Mouse (Mus musculus) heart, postnatal 10 days (tissue): ENCODE results near the gene Slc25a27. TPM values are rescaled to one million over a fixed set of nuclear protein-coding genes. Genes with fewer than 3 reads are reported as not detected.

Experiments used
- DNase-seq, 2 experiments: peaks; one replicate each; pipeline ENCODE4 v3.0.0; 2021
- intact Hi-C: fragments of 180-260 bp; cut with DNase I; formaldehyde crosslinking; loops from one replicate; pipeline ENCODE4 v1.15.1; 2025
- total RNA-seq, 2 experiments: library from RNA; stranded (reverse); gene quantifications; 2 replicates each; pipeline ENCODE4 v1.2.3; 2021

Slc25a27 gene
- total RNA-seq = 1 to 10 TPM; 2.8 to 3.1 TPM

GRCm38 (mm10) chr17:43666576-43667289, at the start of gene Slc25a27:
TSS of gene Slc25a27 (minus strand) at chr17:43667214.
- DNase-seq = peak; percentile 92 to 94
- intact Hi-C loops = no loop called here

GRCm38 (mm10) chr17:43716601-43717000, 49.6 kb upstream of the Slc25a27 start:
- intact Hi-C loops = no loop called here

DNA sequence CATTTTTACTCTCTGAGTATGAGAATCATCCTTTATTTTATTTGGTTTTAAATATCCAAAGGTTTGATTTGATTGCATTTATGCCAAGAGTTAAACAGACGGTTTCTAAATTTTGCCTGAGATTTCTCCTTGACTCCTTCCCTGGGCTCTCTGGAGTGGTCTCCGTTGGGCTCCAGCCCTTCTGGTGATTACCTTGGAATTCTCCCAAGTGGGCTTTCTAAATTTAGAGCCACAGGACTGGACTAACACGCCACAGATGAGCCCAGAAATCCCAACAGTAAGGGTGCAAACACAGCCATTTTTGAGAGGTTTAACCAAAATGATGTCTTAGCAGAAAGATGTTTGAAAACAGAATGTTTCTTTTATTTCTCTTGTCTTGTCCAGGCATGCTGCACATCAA, 47.2 kb upstream of the Slc25a27 start:
- peak; percentile 40 to 44 for DNase-seq
- intact Hi-C loops = no loop called here

More at GRCm38 (mm10) chr17:43716601-43717000, 49.6 kb upstream of the Slc25a27 start:
- no peak for DNase-seq

DNA sequence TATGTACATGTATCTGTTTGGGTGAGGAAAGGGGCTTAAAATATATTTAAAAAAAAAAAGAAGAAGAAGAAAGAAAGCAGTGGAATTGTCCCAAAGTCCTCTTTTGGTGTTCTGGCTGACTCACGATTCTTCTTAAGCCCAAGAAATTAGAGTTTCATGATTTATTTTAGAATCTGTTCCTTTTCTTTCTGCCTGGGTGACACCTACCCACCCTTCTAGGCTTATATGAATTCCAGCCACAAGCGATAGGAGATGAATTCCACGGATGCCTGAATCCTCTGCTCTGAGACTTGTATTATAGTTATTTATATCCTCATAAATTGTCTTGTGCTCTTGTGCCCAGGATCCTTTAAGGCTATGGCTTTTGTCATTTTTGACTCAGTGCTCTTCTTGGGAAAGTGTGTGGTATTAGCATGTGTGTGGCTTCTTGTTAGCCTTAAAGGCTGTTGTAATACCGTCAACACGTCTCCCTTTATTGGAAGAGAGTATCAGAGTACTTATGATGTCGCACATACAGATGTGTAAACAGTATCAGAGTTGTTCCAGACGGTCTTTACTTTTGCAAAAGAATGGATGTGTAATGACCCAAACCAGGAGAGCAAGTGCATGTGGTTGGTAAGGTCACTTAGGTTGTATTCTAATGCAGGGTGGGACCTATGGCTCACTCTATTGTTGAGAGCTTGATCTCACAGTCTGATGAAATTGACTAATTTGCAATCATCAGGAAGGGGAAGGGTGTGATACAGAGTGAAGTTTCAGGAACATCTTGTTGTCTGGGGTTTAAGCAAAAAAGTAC, 44.7 kb upstream of the Slc25a27 start:
- no peak for DNase-seq
- intact Hi-C loops = no loop called here

DNA sequence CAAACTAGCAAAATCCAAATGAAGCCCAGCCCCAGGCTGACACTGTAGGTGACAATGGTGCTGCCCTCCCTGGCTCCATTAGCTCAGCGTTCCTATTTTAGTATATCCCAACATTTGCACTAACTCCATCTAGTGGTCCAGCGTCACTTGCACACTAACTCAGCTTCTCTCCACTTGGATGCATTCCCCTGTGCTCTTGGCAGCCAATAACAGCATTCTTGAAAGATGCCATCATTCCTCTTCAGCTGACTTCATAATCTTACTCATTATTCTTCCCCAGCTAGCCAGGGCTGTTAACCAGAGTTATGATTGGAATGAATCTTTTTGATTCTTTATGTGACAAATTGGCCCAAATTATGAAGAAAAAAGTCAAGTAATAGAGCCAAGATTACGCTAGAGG, 40.2 kb upstream of the Slc25a27 start:
- intact Hi-C loops = loop anchor here (5.0 kb wide), 1 partner anchor 40 kb away; no protein-coding TSS in a partner anchor
- peak; percentile 79 to 84 for DNase-seq

DNA sequence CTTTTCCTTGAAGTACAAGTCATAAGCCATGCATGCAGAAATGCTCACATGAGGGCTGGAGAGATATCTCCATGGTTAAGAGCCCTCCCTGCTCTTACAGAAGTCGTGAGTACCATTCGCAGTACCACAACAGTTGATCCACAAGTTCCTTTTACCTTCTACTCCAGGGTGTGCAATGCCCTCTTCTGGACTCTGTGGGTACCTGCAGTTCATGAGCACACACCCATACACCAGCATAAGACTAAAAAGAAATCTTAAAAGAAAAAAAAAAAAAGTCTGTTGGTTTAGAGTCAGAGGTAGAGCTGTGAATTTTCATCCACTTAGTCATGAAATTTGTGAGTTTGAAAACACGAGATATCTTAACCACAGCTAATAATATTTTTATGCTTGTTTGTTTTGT, 39.7 kb upstream of the Slc25a27 start:
- no peak for DNase-seq
- intact Hi-C loops = loop anchor here (5.0 kb wide), 1 partner anchor 41 kb away; no protein-coding TSS in a partner anchor

DNA sequence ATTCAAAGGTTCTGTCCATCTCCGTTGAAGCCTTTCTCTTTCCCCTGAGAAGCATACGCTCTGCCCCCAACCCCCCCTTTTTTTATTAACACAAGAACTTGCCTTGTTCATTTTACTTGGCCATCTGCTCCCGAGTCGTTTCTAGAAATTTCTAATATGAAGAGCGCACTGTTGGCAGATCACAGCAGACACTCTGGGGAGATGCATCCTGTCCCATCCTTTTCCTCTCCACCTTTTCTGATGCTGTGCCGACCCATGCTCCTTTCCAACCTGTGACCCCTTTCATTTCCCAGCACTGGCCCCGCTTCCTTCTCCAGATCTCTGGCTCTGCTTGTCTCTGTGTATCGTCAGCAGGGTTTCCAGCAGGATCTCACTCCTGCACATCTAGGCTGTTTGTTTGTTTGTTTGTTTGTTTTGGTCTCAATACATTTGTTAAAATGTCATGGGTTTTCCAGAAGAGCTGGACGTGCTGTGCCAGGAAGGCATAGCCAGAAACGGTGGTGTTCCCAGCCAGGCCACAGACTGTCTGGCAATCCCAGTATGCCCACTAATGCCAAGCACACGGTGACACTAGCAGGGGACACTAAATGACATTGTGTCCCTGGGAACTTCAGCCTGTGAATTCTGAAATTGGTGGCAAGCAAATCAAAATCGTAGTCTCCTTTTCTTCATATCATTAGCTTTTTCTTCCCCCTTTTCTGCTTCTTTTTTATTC, 37.4 kb upstream of the Slc25a27 start:
- intact Hi-C loops = no loop called here
- no peak for DNase-seq

DNA sequence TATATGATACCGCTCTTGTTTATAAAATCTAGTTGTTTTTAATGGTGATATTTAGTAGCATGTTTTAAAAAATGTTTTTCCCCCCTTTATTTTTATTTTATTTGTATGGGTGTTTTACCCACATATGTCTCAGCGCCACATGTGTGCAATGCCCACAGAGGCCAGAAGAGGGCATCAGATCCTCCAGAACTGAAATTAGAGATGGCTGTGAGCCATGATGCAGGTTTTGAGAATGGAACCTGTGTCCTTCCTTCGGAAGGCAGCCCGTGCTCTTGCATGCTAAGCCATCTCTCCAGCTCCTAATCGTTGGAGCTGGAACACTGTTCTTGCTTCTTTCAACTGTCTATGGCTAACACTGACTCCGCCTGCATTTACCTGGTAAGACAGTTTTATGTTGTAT, 34.0 kb upstream of the Slc25a27 start:
- intact Hi-C loops = no loop called here
- DNase-seq = peak; percentile 73 to 84

GRCm38 (mm10) chr17:43698997-43699649, 32.1 kb upstream of the Slc25a27 start:
- intact Hi-C loops = loop anchor here (1.0 to 5.0 kb wide), 4 partner anchors 102 to 428 kb away; partner anchors contain the start of gene Rcan2
- DNase-seq = peak; percentile 81 to 89

DNA sequence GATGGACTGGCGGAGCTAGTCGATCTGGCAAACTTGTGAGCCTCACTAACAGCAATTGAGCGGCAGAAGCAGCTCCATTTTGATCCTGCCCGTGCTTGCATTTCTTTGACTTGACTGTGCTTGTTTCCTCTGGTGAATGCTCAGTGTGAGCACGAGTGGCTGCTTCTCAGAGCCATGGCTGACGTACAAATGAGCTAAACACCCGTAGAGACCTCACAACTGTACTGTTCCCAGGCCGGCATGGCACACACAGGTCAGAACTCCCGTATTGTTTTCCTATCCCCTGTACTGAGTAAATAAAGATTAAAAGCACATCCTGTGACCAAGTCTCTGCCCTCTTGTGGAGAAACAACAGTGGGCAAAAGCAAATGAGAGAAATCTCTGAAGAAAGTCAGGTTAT, 22.6 kb upstream of the Slc25a27 start:
- no peak for DNase-seq
- intact Hi-C loops = no loop called here

GRCm38 (mm10) chr17:43684638-43685037, 17.6 kb upstream of the Slc25a27 start:
- DNase-seq = no peak
- intact Hi-C loops = no loop called here

GRCm38 (mm10) chr17:43684086-43684485, 17.1 kb upstream of the Slc25a27 start:
- intact Hi-C loops = no loop called here
- DNase-seq = no peak

GRCm38 (mm10) chr17:43677317-43677716, 10.3 kb upstream of the Slc25a27 start:
- intact Hi-C loops = no loop called here
- DNase-seq = no peak

DNA sequence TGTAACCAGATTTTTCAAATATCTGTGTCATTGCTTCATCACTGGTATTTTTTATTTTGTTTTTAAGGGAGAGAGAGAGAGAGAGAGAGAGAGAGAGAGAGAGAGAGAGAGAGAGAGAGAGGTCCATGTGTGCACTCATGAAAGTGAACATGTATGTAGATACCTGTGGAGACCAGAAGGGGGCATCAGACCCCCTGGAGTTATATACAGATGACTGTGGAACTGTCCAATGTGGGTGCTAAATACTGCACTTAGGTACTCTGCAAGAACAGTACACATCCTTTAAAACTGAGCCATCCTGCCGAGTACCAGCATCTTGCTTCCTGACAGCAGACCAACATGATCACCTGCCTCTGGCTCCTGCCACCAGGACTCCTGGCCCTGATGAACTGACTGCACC, 9.2 kb upstream of the Slc25a27 start:
- no peak for DNase-seq
- intact Hi-C loops = no loop called here

DNA sequence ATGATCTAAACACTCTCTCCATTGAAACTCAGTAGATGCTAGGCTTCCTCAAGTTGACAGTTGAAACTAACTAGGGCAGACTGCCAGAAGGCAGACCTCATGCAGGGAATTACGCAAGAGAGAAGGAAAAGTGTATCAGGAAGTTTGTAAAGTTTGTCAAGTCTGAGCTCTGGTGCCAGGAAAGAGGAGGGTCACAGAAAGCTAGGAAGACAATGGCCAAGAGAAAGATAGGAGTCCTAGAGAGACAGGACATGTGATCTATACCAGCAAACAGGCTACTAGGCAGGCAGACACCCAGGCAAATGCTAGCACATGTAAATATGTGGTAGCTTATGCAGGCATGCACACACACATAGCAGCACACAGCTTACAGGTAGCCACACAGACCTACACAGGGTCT, 8.2 kb upstream of the Slc25a27 start:
- intact Hi-C loops = no loop called here

DNA sequence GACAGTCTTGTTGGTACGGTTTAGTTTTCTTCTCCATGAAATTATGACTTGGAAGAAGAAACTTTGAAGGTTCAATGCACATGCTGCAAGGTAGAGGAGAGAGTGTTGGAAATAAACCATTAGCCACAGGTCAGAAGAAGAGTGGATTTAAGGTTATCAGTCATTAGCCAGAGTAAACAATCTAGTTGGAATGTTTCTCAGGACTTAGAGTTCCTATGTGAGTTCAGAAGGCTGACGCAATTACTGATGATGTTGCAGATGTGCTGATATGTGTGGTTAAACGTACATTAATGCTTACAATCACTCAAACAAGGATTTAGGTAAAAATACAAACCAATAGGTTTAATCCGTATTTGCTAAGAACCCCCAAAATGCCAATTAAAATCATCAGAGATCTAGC, 4.9 kb upstream of the Slc25a27 start:
- intact Hi-C loops = no loop called here
- no peak for DNase-seq

More for the DNA sequence above, 8.2 kb upstream of the Slc25a27 start:
- peak; percentile 22 to 27 for DNase-seq

DNA sequence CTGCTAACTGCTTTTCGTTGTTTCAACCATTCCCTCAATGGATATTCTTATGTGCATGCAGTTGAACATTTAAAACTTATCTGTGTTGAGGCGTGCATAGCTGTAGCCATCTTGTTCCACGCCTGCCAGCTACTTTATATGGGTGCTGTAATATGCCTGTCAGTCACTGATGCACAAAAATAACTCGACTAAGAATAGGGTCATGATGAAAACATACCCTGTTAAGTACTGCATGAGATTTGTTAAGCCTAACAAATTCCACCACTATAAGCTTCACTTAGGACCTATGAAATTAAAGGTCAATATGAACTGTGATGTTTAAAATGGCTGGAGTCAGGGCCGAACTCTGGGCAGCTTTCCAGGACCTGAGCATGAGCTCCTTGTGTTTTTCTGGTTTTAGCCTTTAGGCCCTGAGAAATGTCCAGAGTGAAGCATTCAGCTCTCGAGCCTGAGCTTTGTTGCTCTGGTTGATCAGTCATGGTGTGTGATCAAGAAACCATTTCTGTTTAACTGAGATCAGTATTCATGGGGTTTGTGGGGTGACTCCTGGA, 2.2 kb upstream of the Slc25a27 start:
- intact Hi-C loops = no loop called here
- peak; percentile 14 to 19 for DNase-seq

DNA sequence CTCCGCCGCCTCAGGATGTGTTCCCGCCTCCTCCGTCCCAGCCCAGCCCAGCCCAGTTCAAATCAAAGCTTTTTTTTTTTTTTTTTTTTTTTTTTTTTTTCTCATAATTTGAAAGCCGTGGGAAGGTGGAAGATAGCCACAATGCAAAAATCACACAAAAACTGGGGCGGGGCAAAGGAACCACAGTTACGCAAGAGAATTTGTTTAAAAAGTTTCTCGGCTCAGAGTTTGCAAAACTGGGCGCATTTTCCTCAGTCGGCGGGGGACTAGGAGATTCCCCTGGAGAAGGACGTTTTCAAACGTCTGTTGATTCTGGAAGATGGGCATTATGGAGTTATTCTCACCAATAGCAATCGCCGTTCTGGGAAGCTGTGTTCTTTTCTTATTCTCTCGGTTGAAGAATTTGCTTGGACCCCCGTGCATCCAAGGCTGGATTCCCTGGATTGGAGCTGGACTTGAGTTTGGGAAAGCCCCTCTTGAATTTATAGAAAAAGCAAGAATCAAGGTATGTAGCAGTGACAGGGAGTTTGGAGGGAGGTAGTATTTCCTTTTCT, 353 bp upstream of the Slc25a27 start, which contains the start of gene Cyp39a1:
Gene Cyp39a1 (plus strand): TSS at position 136 of the 554 bp plus-strand sequence.
- intact Hi-C loops = no loop called here

GRCm38 (mm10) chr17:43651314-43652046, 15.5 kb downstream of the Slc25a27 start:
- intact Hi-C loops = no loop called here
- DNase-seq = no peak

More for the DNA sequence above, 353 bp upstream of the Slc25a27 start, which contains the start of gene Cyp39a1:
- DNase-seq = no peak
